Mouse (Mus musculus): Measurements from ENCODE around the gene Map6. TPM values are rescaled to one million over a fixed set of nuclear protein-coding genes. Genes with fewer than 3 reads are reported as not detected.

Gene Map6
- total and polyA plus RNA-seq, 3 experiments = 3.3 to 4.3 (median 3.5) TPM

DNA sequence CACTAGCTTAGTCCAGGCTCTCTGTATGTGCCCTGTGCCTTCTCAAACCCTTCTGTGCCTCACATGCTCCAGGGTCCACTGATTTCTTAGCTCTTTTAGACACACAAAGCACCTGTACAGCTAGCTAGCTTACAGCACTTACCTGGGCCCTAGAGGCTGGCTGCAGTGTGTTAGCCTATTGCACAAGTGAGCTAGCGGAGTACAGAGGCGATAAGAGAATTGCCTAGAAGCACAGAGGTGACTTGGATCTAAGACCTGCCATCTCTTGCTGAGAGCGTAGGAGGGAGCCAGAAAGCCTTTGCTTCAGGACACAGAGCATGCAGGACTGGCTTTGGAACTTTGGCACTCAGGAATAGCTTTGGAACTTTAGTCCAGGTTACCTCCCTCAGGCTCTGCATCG is 40.0 kb upstream of the Map6 start:
- TF ChIP-seq EP300 (IDR thresholded peaks at IDR 0.05; ENCODE audit: insufficient read depth, low read depth, low read length) (no peak), POLR2A (IDR thresholded peaks at IDR 0.05; ENCODE audit: insufficient read depth, low read depth, low read length) (no peak), CTCF (IDR thresholded peaks at IDR 0.05) (no peak)
- Histone ChIP-seq H3K27ac (no peak overlapping the region), H3K79me2 (replicated peaks; ENCODE audit: control insufficient read depth, insufficient read depth, low read length) (no peaks in the 10 kb centered on the region), H3K4me3 (no peak overlapping the region), H3K36me3 (ENCODE audit: control insufficient read depth, insufficient read depth, low read length) (no peaks in the 10 kb centered on the region), H3K4me1 (ENCODE audit: control insufficient read depth, insufficient read depth, low read length) (peaks cover 8% of the 10 kb centered on the region), H3K27me3 (ENCODE audit: control insufficient read depth, insufficient read depth, low read length) (no peaks in the 10 kb centered on the region), H3K9ac (ENCODE audit: low read depth, low read length) (no peak overlapping the region)
- 94% methylated on average over 4 of the region's 4 CpGs for WGBS
- intact Hi-C loops (cut with DNase I) = loop anchor here (5.0 kb wide), 1 partner anchor 45 kb away; the partner anchor contains the start of gene Dgat2
- DNase-seq = no peak

DNA sequence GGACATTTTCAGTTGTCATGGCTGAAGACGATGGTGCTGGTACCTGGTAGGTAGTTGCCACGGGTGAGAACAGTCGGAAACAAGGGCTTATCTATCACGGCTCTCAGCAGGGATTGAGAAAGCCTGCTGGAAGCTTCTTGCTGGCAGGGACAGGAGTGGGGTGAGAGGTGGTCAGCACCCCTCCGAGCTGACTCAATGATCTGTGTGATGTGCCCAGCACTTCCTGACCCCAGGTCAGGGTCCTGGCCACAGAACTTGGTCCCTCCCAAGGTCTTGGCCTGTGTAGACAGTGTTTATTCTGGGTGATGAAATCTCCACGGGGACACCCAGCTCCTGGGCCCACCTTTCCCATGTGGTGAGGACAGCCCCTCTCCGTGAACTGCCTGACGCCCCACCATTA is 38.4 kb upstream of the Map6 start:
- Histone ChIP-seq H3K79me2 (replicated peaks; ENCODE audit: control insufficient read depth, insufficient read depth, low read length) (no peaks in the 10 kb centered on the region), H3K4me3 (no peak overlapping the region), H3K9ac (ENCODE audit: low read depth, low read length) (no peak overlapping the region), H3K27me3 (ENCODE audit: control insufficient read depth, insufficient read depth, low read length) (no peaks in the 10 kb centered on the region), H3K36me3 (ENCODE audit: control insufficient read depth, insufficient read depth, low read length) (no peaks in the 10 kb centered on the region), H3K4me1 (ENCODE audit: control insufficient read depth, insufficient read depth, low read length) (peaks cover 8% of the 10 kb centered on the region), H3K27ac (no peak overlapping the region)
- DNase-seq = no peak
- TF ChIP-seq CTCF (IDR thresholded peaks at IDR 0.05) (no peak), EP300 (IDR thresholded peaks at IDR 0.05; ENCODE audit: insufficient read depth, low read depth, low read length) (no peak), POLR2A (IDR thresholded peaks at IDR 0.05; ENCODE audit: insufficient read depth, low read depth, low read length) (no peak)
- intact Hi-C loops (cut with DNase I) = loop anchor here (5.0 kb wide), 1 partner anchor 47 kb away; the partner anchor contains the start of gene Dgat2
- WGBS = 82% methylated on average over 8 of the region's 8 CpGs

DNA sequence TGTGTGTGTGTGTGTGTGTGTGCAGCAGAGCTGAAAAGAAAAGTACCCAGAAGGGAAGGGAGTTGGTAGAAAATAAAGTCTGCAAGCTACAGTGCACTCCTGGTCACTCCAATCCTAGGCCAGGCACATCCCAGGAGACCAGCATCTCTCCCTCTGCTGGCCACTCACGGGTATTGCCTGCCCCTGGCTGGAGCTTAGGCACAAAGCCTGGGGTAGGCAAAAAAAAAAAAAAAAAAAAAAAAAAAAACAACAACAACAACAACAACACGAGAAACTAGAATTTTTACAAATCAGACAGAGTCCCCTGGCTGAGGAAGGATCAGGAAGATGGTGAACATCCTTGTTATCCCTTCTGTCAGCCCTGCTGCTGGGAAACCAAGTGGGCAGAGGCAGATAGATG is 37.8 kb upstream of the Map6 start:
- no peak overlapping the region for H3K9ac ChIP-seq (ENCODE audit: low read depth, low read length)
- no peaks in the 10 kb centered on the region for H3K36me3 ChIP-seq (ENCODE audit: control insufficient read depth, insufficient read depth, low read length)
- TF ChIP-seq CTCF (IDR thresholded peaks at IDR 0.05) = peak; percentile 73
- TF ChIP-seq POLR2A (IDR thresholded peaks at IDR 0.05; ENCODE audit: insufficient read depth, low read depth, low read length) = no peak
- H3K79me2 ChIP-seq (replicated peaks; ENCODE audit: control insufficient read depth, insufficient read depth, low read length) = no peaks in the 10 kb centered on the region
- no peaks in the 10 kb centered on the region for H3K27me3 ChIP-seq (ENCODE audit: control insufficient read depth, insufficient read depth, low read length)
- DNase-seq = no peak
- H3K27ac ChIP-seq = no peak overlapping the region
- intact Hi-C loops (cut with DNase I) = loop anchor here (5.0 kb wide), 1 partner anchor 47 kb away; the partner anchor contains the start of gene Dgat2
- WGBS = 15% methylated on average over 2 of the region's 2 CpGs
- no peak overlapping the region for H3K4me3 ChIP-seq
- peaks cover 7% of the 10 kb centered on the region for H3K4me1 ChIP-seq (ENCODE audit: control insufficient read depth, insufficient read depth, low read length)

DNA sequence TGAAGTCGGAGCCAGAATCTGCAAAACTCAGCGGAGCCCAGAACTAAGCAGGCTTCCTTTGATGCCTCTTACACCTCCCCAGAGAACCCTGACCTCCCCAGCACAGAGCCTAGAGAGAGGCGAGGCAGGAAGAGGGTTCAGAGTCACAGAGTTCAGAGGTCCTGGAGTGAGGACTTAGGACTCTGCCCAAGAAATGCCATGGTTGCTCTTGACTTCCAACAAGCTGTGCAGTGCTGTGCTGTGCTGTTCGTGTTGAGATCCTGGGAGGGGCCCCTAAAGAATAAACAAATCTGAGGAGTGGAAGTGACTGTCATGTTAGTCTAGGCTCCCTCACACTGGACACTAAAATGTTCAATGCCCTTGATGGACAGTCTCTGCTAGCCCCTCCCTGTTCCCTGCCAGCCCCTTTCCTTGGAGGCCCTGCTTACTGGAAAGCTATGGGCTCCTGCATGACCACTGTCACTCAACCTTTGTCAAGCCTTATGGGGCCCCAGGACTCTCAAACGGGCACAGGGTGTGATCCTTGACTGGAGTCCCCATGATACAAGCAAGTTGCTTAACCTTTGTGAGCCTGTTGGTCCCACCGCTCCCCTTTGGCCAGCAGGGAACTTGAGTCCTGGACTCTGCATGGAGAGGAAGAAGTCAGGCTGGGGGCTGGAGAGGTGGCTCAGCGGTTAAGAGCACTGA is 37.0 kb upstream of the Map6 start:
- Histone ChIP-seq H3K36me3 (ENCODE audit: control insufficient read depth, insufficient read depth, low read length) (no peaks in the 10 kb centered on the region), H3K27me3 (ENCODE audit: control insufficient read depth, insufficient read depth, low read length) (no peaks in the 10 kb centered on the region), H3K4me1 (ENCODE audit: control insufficient read depth, insufficient read depth, low read length) (peaks cover 1% of the 10 kb centered on the region; the same call in 1 of the 2 replicates), H3K9ac (ENCODE audit: low read depth, low read length) (no peak overlapping the region), H3K79me2 (replicated peaks; ENCODE audit: control insufficient read depth, insufficient read depth, low read length) (no peaks in the 10 kb centered on the region), H3K27ac (no peak overlapping the region), H3K4me3 (no peak overlapping the region)
- 66% methylated on average over 7 of the region's 7 CpGs for WGBS
- TF ChIP-seq POLR2A (IDR thresholded peaks at IDR 0.05; ENCODE audit: insufficient read depth, low read depth, low read length) (no peak), EP300 (IDR thresholded peaks at IDR 0.05; ENCODE audit: insufficient read depth, low read depth, low read length) (no peak), CTCF (IDR thresholded peaks at IDR 0.05) (no peak)
- no peak for DNase-seq
- intact Hi-C loops (cut with DNase I) = no loop called here

DNA sequence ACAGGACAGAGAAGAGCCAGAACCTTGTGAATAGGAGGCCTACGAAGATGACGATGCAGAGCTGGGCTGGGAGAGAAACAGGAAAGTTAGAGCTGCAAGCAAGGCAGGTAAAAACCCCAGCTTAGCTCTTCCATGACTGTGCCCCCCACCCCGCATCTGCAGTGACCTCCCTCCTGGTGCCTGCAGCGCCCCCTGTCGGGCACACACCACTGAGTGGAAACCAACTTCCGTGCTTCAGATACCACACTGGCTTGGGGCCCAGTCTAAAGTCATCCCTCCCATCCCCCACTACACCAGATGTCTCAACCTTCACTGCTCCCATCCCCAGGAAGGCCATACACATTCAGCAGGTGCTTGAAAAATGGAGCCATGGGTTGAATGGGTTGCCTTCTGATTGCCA is 34.7 kb upstream of the Map6 start:
- Histone ChIP-seq H3K27ac (no peak overlapping the region), H3K79me2 (replicated peaks; ENCODE audit: control insufficient read depth, insufficient read depth, low read length) (no peaks in the 10 kb centered on the region), H3K4me1 (ENCODE audit: control insufficient read depth, insufficient read depth, low read length) (0 out of 2 replicates have a peak, but pooled peaks cover 1% of the 10 kb centered on the region), H3K4me3 (no peak overlapping the region), H3K36me3 (ENCODE audit: control insufficient read depth, insufficient read depth, low read length) (no peaks in the 10 kb centered on the region), H3K27me3 (ENCODE audit: control insufficient read depth, insufficient read depth, low read length) (no peaks in the 10 kb centered on the region), H3K9ac (ENCODE audit: low read depth, low read length) (no peak overlapping the region)
- 61% methylated on average over 6 of the region's 6 CpGs for WGBS
- peak in 1 of 2 experiments; percentile 18 for DNase-seq
- TF ChIP-seq POLR2A (IDR thresholded peaks at IDR 0.05; ENCODE audit: insufficient read depth, low read depth, low read length) (no peak), CTCF (IDR thresholded peaks at IDR 0.05) (peak; percentile 31)
- intact Hi-C loops (cut with DNase I) = no loop called here

DNA sequence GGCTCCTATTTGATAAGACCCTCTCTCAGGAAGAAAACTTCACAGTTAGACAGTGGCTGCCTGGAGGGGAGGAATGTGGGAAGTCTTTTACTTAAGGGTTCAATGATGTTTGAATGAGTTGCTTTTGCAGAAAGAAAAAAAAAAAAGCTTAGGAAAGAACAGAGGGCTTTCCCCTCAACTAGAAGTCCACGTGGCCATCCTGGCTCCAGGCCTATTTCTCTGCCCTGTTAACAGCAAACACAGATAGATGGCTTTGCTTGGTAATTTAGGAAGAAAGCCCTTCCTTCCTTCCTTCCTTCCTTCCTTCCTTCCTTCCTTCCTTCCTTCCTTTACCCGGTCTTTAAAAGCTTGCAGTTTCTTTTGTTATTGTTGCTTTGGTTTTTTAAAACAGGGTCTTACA is 32.3 kb upstream of the Map6 start:
- no peak for DNase-seq
- no peaks in the 10 kb centered on the region; the same call in 1 of the 2 replicates for H3K27me3 ChIP-seq (ENCODE audit: control insufficient read depth, insufficient read depth, low read length)
- H3K4me3 ChIP-seq = no peak overlapping the region
- intact Hi-C loops (cut with DNase I) = no loop called here
- TF ChIP-seq CTCF (IDR thresholded peaks at IDR 0.05) (no peak), EP300 (IDR thresholded peaks at IDR 0.05; ENCODE audit: insufficient read depth, low read depth, low read length) (no peak), POLR2A (IDR thresholded peaks at IDR 0.05; ENCODE audit: insufficient read depth, low read depth, low read length) (no peak)
- no peaks in the 10 kb centered on the region for H3K79me2 ChIP-seq (replicated peaks; ENCODE audit: control insufficient read depth, insufficient read depth, low read length)
- H3K36me3 ChIP-seq (ENCODE audit: control insufficient read depth, insufficient read depth, low read length) = no peaks in the 10 kb centered on the region
- WGBS = 20% methylated on average over 2 of the region's 2 CpGs
- no peaks in the 10 kb centered on the region for H3K4me1 ChIP-seq (ENCODE audit: control insufficient read depth, insufficient read depth, low read length)
- H3K9ac ChIP-seq (ENCODE audit: low read depth, low read length) = no peak overlapping the region
- H3K27ac ChIP-seq = no peak overlapping the region
